Mouse (Mus musculus): ENCODE measurements at regions not wholly inside any gene's neighbourhood (a gene's known extent, or its start where the extent isn't known, plus 50 kb on each side); places are given as distances from the start of the nearest gene placed in this dataset.

- no peak for TF ChIP-seq CHD2 (IDR thresholded peaks at IDR 0.05; ENCODE audit: low read length)
- TF ChIP-seq ZNF384 (IDR thresholded peaks at IDR 0.05; ENCODE audit: low read depth, low read length), result no peak
- TF ChIP-seq BHLHE40 (IDR thresholded peaks at IDR 0.05; ENCODE audit: borderline replicate concordance, low read depth, low read length), result no peak
- no peak for TF ChIP-seq MYC (IDR thresholded peaks at IDR 0.05; ENCODE audit: low read depth, low read length)
- TF ChIP-seq RCOR1 (IDR thresholded peaks at IDR 0.05; ENCODE audit: low read depth, low read length), result no peak
- no peak for TF ChIP-seq SMC3 (IDR thresholded peaks at IDR 0.05; ENCODE audit: low read depth, low read length)
- TF ChIP-seq UBTF (IDR thresholded peaks at IDR 0.05; ENCODE audit: borderline replicate concordance, insufficient read depth, low read depth, low read length), result no peak
- no peak for TF ChIP-seq NRF1 (IDR thresholded peaks at IDR 0.05; ENCODE audit: insufficient read depth, low read depth, low read length, poor library complexity, severe bottlenecking)
- no peak for TF ChIP-seq ZKSCAN1 (IDR thresholded peaks at IDR 0.05; ENCODE audit: low read depth, low read length)
- TF ChIP-seq EP300 (IDR thresholded peaks at IDR 0.05; ENCODE audit: low read depth in 1 of 2, low read length in 2 of 2), result no peak
- no peak for TF ChIP-seq CHD1 (IDR thresholded peaks at IDR 0.05; ENCODE audit: low read depth, low read length)
- no peak for TF ChIP-seq ELF1 (IDR thresholded peaks at IDR 0.05; ENCODE audit: low read depth, low read length)
- H3K79me2 ChIP-seq (ENCODE audit: control insufficient read depth, insufficient read depth, low read length, poor library complexity), result no peaks in the 10 kb centered on the region
- no peak for DNase-seq (ENCODE audit: low read depth, low spot score)
- no peak overlapping the region for H3K4me3 ChIP-seq (ENCODE audit: control insufficient read depth in 1 of 2, insufficient read depth in 1 of 2, low read depth in 2 of 2, low read length in 2 of 2)
- H3K9ac ChIP-seq (ENCODE audit: control insufficient read depth, low read depth, low read length, poor library complexity, severe bottlenecking), result no peak overlapping the region
- no peaks in the 10 kb centered on the region for H3K4me1 ChIP-seq (ENCODE audit: control insufficient read depth in 1 of 2, insufficient read depth in 2 of 2, low read length in 2 of 2)
- no peaks in the 10 kb centered on the region for H3K9me3 ChIP-seq (replicated peaks; ENCODE audit: insufficient read depth, low read length)
- H3K27ac ChIP-seq (ENCODE audit: control insufficient read depth, low read depth, low read length), result no peak overlapping the region
- no peaks in the 10 kb centered on the region for H3K27me3 ChIP-seq (ENCODE audit: control insufficient read depth in 1 of 2, insufficient read depth in 2 of 2, low read length in 2 of 2)
- H3K36me3 ChIP-seq (ENCODE audit: control insufficient read depth in 1 of 2, insufficient read depth in 2 of 2, low read length in 2 of 2), result no peaks in the 10 kb centered on the region
Measured at GRCm38 (mm10) chr17:10033510-10033909, 286.1 kb downstream of the Qk start.

- no peak for DNase-seq (ENCODE audit: low read depth, low spot score)
- Histone ChIP-seq H3K27ac (ENCODE audit: control insufficient read depth, low read depth, low read length) (no peak overlapping the region), H3K79me2 (ENCODE audit: control insufficient read depth, insufficient read depth, low read length, poor library complexity) (no peaks in the 10 kb centered on the region), H3K9ac (ENCODE audit: control insufficient read depth, low read depth, low read length, poor library complexity, severe bottlenecking) (no peak overlapping the region), H3K4me3 (ENCODE audit: control insufficient read depth in 1 of 2, insufficient read depth in 1 of 2, low read depth in 2 of 2, low read length in 2 of 2) (no peak overlapping the region), H3K9me3 (replicated peaks; ENCODE audit: insufficient read depth, low read length) (no peaks in the 10 kb centered on the region), H3K36me3 (ENCODE audit: control insufficient read depth in 1 of 2, insufficient read depth in 2 of 2, low read length in 2 of 2) (no peaks in the 10 kb centered on the region), H3K27me3 (ENCODE audit: control insufficient read depth in 1 of 2, insufficient read depth in 2 of 2, low read length in 2 of 2) (no peaks in the 10 kb centered on the region), H3K4me1 (ENCODE audit: control insufficient read depth in 1 of 2, insufficient read depth in 2 of 2, low read length in 2 of 2) (no peaks in the 10 kb centered on the region)
- TF ChIP-seq E2F4 (IDR thresholded peaks at IDR 0.05; ENCODE audit: borderline replicate concordance, low read depth, low read length) (no peak), USF2 (IDR thresholded peaks at IDR 0.05; ENCODE audit: borderline replicate concordance in 1 of 2, insufficient read depth in 1 of 2, low read depth in 1 of 2, low read length in 2 of 2) (no peak), POLR2AphosphoS2 (IDR thresholded peaks at IDR 0.05; ENCODE audit: low read length) (no peak), MEF2A (IDR thresholded peaks at IDR 0.05; ENCODE audit: extremely low read depth, insufficient replicate concordance, low read depth, low read length, poor library complexity, severe bottlenecking) (no peak), POLR2AphosphoS5 (IDR thresholded peaks at IDR 0.05; ENCODE audit: borderline replicate concordance, low read depth, low read length) (no peak), BHLHE40 (IDR thresholded peaks at IDR 0.05; ENCODE audit: borderline replicate concordance, low read depth, low read length) (no peak), CHD1 (IDR thresholded peaks at IDR 0.05; ENCODE audit: low read depth, low read length) (no peak), USF1 (IDR thresholded peaks at IDR 0.05; ENCODE audit: low read depth, low read length) (no peak), GABPA (IDR thresholded peaks at IDR 0.05; ENCODE audit: low read depth, low read length) (no peak), ZNF384 (IDR thresholded peaks at IDR 0.05; ENCODE audit: low read depth, low read length) (no peak)
Measured at GRCm38 (mm10) chr17:10031033-10031432, 288.6 kb downstream of the Qk start.
